Mouse (Mus musculus) right cerebral cortex, postnatal 25 days (tissue): ENCODE data around the gene Npr3.
"Not testable (repeated sequence)": the region's sequence is repeated elsewhere in the genome, so short reads cannot be mapped to it uniquely, and the experiment has no call there.

ENCODE experiments used
- DNase-seq: peaks from one replicate; pipeline ENCODE4 v3.0.0; 2022

The Npr3 gene

GRCm38 (mm10) chr15:11881822-11882221 is 25.3 kb downstream of the Npr3 start:
- no peak for DNase-seq

GRCm38 (mm10) chr15:11878334-11878733 is 28.8 kb downstream of the Npr3 start:
- no peak for DNase-seq

- DNase-seq: no peak
Observed at GRCm38 (mm10) chr15:11877273-11877672, 29.8 kb downstream of the Npr3 start.

GRCm38 (mm10) chr15:11866918-11867317 is 40.2 kb downstream of the Npr3 start:
- no peak for DNase-seq

GRCm38 (mm10) chr15:11863540-11863818 is 43.6 kb downstream of the Npr3 start:
- DNase-seq: no peak

- no peak for DNase-seq
Observed at GRCm38 (mm10) chr15:11862785-11863539, 44.1 kb downstream of the Npr3 start.

- DNase-seq: no peak
Observed at GRCm38 (mm10) chr15:11862253-11862652, 44.8 kb downstream of the Npr3 start.

GRCm38 (mm10) chr15:11860259-11860658 is 46.8 kb downstream of the Npr3 start:
- DNase-seq: no peak

GRCm38 (mm10) chr15:11859829-11860228 is 47.3 kb downstream of the Npr3 start:
- no peak for DNase-seq

- no peak for DNase-seq
Observed at GRCm38 (mm10) chr15:11858411-11858810, 48.7 kb downstream of the Npr3 start.

GRCm38 (mm10) chr15:11845204-11846062 is 61.7 kb downstream of the Npr3 start:
- DNase-seq: no peak

- no peak for DNase-seq
Observed at GRCm38 (mm10) chr15:11844115-11844514, 63.0 kb downstream of the Npr3 start.

- no peak for DNase-seq
Observed at GRCm38 (mm10) chr15:11841828-11842227, 65.3 kb downstream of the Npr3 start.

- DNase-seq: no peak
Observed at GRCm38 (mm10) chr15:11835913-11836312, 71.2 kb downstream of the Npr3 start.

GRCm38 (mm10) chr15:11822347-11822746 is 84.7 kb downstream of the Npr3 start:
- not testable (repeated sequence) for DNase-seq

- no peak for DNase-seq
Observed at GRCm38 (mm10) chr15:11815551-11815950, 91.5 kb downstream of the Npr3 start.

GRCm38 (mm10) chr15:11803576-11803975 is 103.5 kb downstream of the Npr3 start:
- no peak for DNase-seq

- peak; percentile 11 for DNase-seq
Observed at GRCm38 (mm10) chr15:11801863-11802722, 105.0 kb downstream of the Npr3 start.

GRCm38 (mm10) chr15:11794632-11795031 is 112.5 kb downstream of the Npr3 start:
- no peak for DNase-seq
